Mouse (Mus musculus) thymus, adult 2 months (tissue): ENCODE data around the gene Slc35e4.

ENCODE experiments used
- CTCF ChIP-seq: fragments of 200-500 bp; IDR thresholded peaks from 2 replicates; pipeline ENCODE4 v1.5.1; 2012; ENCODE audit warnings: mild to moderate bottlenecking, control low read depth, low read length, moderate library complexity, borderline replicate concordance; ENCODE audit not compliant: control insufficient read depth, poor library complexity, insufficient read depth; ENCODE audit errors: extremely low read depth
- POLR2A ChIP-seq: fragments of 200-500 bp; IDR thresholded peaks from 2 replicates; pipeline ENCODE4 v1.6.1; 2012; ENCODE audit warnings: mild to moderate bottlenecking, low read length, control low read depth, moderate library complexity; ENCODE audit not compliant: control insufficient read depth, poor library complexity, insufficient read depth; ENCODE audit errors: extremely low read depth

- TF ChIP-seq CTCF (no peak), POLR2A (no peak)
Measured at GRCm38 (mm10) chr11:3910513-3911310, 3.8 kb downstream of the Slc35e4 start.
